Comparison of ENCODE assay signal across 13 mouse cellular contexts in the genomic region with DNA sequence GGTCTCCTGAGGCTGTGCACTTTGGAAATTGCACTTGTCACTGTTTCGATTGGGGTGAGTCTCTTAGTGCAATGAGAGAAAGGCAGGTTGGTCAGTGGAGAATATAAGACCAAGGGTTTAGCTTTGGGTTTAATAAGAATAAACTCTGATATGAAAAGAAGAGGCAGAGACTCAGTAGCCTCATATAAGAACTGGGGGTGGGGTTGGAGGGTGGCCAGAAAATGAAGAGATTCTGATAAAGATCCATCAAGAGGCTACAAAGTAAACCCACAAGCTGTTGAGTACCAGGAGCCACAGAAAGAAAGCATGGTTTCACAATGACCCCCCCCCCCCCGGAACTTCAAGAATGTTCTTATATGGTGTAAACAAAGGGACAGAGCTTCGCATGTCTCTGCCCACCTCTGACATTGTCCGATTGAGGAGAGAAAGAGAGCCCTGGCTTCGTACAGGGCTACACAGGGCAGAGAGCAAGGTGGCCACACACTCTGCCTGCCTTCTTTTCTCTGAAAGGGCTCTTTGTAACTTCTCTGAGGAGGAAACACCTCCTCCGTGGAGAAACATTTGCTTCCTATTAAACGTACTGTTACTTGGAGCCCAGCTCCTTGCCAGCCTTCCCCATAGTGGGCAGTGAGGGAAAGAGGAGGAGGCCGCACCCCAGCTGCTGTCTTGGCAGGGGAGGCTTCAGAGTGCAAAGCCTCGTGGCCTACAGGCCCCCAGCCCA. TPM values are rescaled to one million over a fixed set of nuclear protein-coding genes. Genes with fewer than 3 reads are reported as not detected.
DNase-seq lines count a peak whose midpoint lies in the region; ATAC-seq lines count a peak whose summit lies in the region.
"Had no signal": no experiment of that assay in that cellular context is flagged by ENCODE, and none has a peak within 500 bp of the region (broad histone marks: within the 10 kb centered on the region; RNA-seq: fewer than 3 reads in every experiment).

No protein-coding gene starts in this region.

- no peaks in the 10 kb centered on the region for H3K4me1 ChIP-seq in liver, embryonic 11.5 days (replicated peaks; ENCODE audit: control insufficient read depth, insufficient read depth, low read length)
- peaks cover 25% of the 10 kb centered on the region for H3K4me1 ChIP-seq in embryonic facial prominence, embryonic 14.5 days (ENCODE audit: control insufficient read depth, insufficient read depth, low read length)
- H3K4me1 ChIP-seq in limb, embryonic 10.5 days, result peaks cover 34% of the 10 kb centered on the region

- no peak overlapping the region for H3K27ac ChIP-seq in liver, embryonic 11.5 days (ENCODE audit: low read depth, low read length)
- peak overlapping the region; percentile 56 for H3K27ac ChIP-seq in embryonic facial prominence, embryonic 14.5 days (replicated peaks; ENCODE audit: low read depth, low read length)
- peak overlapping the region; percentile 78 for H3K27ac ChIP-seq in limb, embryonic 10.5 days
- H3K27ac ChIP-seq: heart, adult 2 months; left cerebral cortex, adult 2 months had no signal

- peak; percentile 21 for DNase-seq in liver, embryonic 11.5 days (ENCODE audit: low spot score)
- DNase-seq in liver, result no peak
- peak; percentile 73 for DNase-seq in embryonic facial prominence, embryonic 14.5 days (ENCODE audit: low spot score)
- DNase-seq in limb, embryonic 10.5 days (ENCODE audit: low spot score), result peak; percentile 42
- peak; percentile 59 to 62 for DNase-seq in lung, postnatal 4 days
- DNase-seq in heart, postnatal 4 days, result no peak
- DNase-seq: adrenal gland, postnatal 10 days; cerebellum, postnatal 25 days; heart, adult 2 months had no signal

- no peak for ATAC-seq in liver, embryonic 11.5 days (replicated peaks; ENCODE audit: low FRiP score)
- ATAC-seq in embryonic facial prominence, embryonic 14.5 days (ENCODE audit: low read depth), result peak; percentile 86
- ATAC-seq in erythroid progenitor cell, adult 5-6 weeks (replicated peaks; ENCODE audit: low FRiP score, poor library complexity, severe bottlenecking), result no peak
- ATAC-seq: intestine, embryonic 16.5 days had no signal

- WGBS in liver, embryonic 11.5 days, result 38% methylated on average over 9 of the region's 9 CpGs
- 26% methylated on average over 9 of the region's 9 CpGs for WGBS in embryonic facial prominence, embryonic 14.5 days
- 45% methylated on average over 9 of the region's 9 CpGs for WGBS in limb, embryonic 10.5 days

- H3K9ac ChIP-seq in liver, embryonic 11.5 days (ENCODE audit: low read depth, low read length), result no peak overlapping the region
- H3K9ac ChIP-seq in embryonic facial prominence, embryonic 14.5 days (ENCODE audit: low read depth, low read length), result no peak overlapping the region

- H3K9me3 ChIP-seq in liver, embryonic 11.5 days (ENCODE audit: control insufficient read depth, low read length), result no peaks in the 10 kb centered on the region; the same call in 1 of the 2 replicates
- H3K9me3 ChIP-seq in embryonic facial prominence, embryonic 14.5 days (ENCODE audit: control insufficient read depth, low read length), result peaks cover 8% of the 10 kb centered on the region
- 0 out of 2 replicates have a peak, but pooled peaks cover under 1% of the 10 kb centered on the region for H3K9me3 ChIP-seq in limb, embryonic 10.5 days (replicated peaks)

- no peaks in the 10 kb centered on the region for H3K36me3 ChIP-seq in liver, embryonic 11.5 days (ENCODE audit: control insufficient read depth, insufficient read depth, low read length)
- H3K36me3 ChIP-seq in embryonic facial prominence, embryonic 14.5 days (ENCODE audit: control insufficient read depth, insufficient read depth, low read length), result no peaks in the 10 kb centered on the region
- H3K36me3 ChIP-seq in limb, embryonic 10.5 days, result no peaks in the 10 kb centered on the region

- no peak overlapping the region for H3K4me2 ChIP-seq in liver, embryonic 11.5 days
- no peak overlapping the region; the same call in 1 of the 2 replicates for H3K4me2 ChIP-seq in embryonic facial prominence, embryonic 14.5 days (ENCODE audit: low read depth, low read length)

- H3K27me3 ChIP-seq in liver, embryonic 11.5 days (replicated peaks; ENCODE audit: control insufficient read depth, insufficient read depth, low read length), result no peaks in the 10 kb centered on the region
- no peaks in the 10 kb centered on the region for H3K27me3 ChIP-seq in embryonic facial prominence, embryonic 14.5 days (replicated peaks; ENCODE audit: control insufficient read depth, insufficient read depth, low read length)
- H3K27me3 ChIP-seq in limb, embryonic 10.5 days (ENCODE audit: low read depth, poor library complexity, severe bottlenecking), result no peaks in the 10 kb centered on the region

- no peak overlapping the region for H3K4me3 ChIP-seq in liver, embryonic 11.5 days (ENCODE audit: low read depth, low read length)
- no peak overlapping the region for H3K4me3 ChIP-seq in embryonic facial prominence, embryonic 14.5 days (ENCODE audit: low read depth, low read length)
- H3K4me3 ChIP-seq in limb, embryonic 10.5 days, result no peak overlapping the region
- H3K4me3 ChIP-seq: heart, adult 2 months; left cerebral cortex, adult 2 months had no signal

RNA-seq across cellular contexts. Expression of a gene that starts 46.3 kb away (rescaled TPM):
- 9.1 and 9.3 TPM in 2 replicates for polyA plus RNA-seq in liver, embryonic 11.5 days (2014; fragmentation: Nextera tagmentation; extraction: Ambion mirVana)
- 12.4 and 12.7 TPM in 2 replicates for polyA plus RNA-seq in embryonic facial prominence, embryonic 14.5 days (2014; fragmentation: Nextera tagmentation; extraction: Ambion mirVana)
- polyA plus RNA-seq in limb, embryonic 10.5 days (2016; fragmentation: Nextera tagmentation; extraction: Ambion mirVana), result 7.2 and 10.0 TPM in 2 replicates
- 10 to 100 TPM in 1 of 2 experiments, 1 to 10 TPM in 1; 8.0 to 11.5 TPM for total RNA-seq in heart, postnatal 4 days (2021)
- total RNA-seq in erythroid progenitor cell, adult 5-6 weeks (2015; ENCODE audit: low replicate concordance), result not detected in 2 replicates
- 3.7 TPM in 1 of 2 replicates, not detected in the other for total RNA-seq in erythroid progenitor cell, adult 5-6 weeks (2017; ENCODE audit: low replicate concordance)
- total RNA-seq: MEL had no signal

Comparison
In these comparisons a context has a peak if more than half of its experiments do, and no peak if none do; other contexts are left out.
1. DNase-seq: peak in liver, embryonic 11.5 days (single experiment), embryonic facial prominence, embryonic 14.5 days (single experiment), limb, embryonic 10.5 days (single experiment) and lung, postnatal 4 days (2 of 2); none in liver (single experiment) and heart, postnatal 4 days (single experiment).